Mouse (Mus musculus) erythroblast, embryonic 14.5 days (primary cell): ENCODE measurements around the gene Mfsd12.

ENCODE experiments used
- GATA1 ChIP-seq: IDR thresholded peaks from 2 replicates; pipeline ENCODE4 v1.6.1; 2012; ENCODE audit warnings: low read length, inconsistent platforms, mixed read lengths
- TAL1 ChIP-seq: IDR thresholded peaks from 3 replicates; pipeline ENCODE4 v1.6.1; 2012; ENCODE audit warnings: low read length, inconsistent platforms, mixed read lengths

- TF ChIP-seq GATA1, result no peak
- TF ChIP-seq TAL1, result no peak
Observed at GRCm38 (mm10) chr10:81340551-81341332, 16.5 kb upstream of the Mfsd12 start.
